Mouse (Mus musculus) skeletal muscle tissue, adult 2 months (tissue): ENCODE measurements around the gene Pglyrp1.
A peak's percentile ranks its signal among the peaks of the same experiment; 100 is the strongest.

ENCODE experiments used
- DNase-seq: peaks from one replicate; pipeline ENCODE4 v3.0.0-alpha.2; 2012; ENCODE audit warnings: low read depth, low spot score

Gene Pglyrp1

GRCm38 (mm10) chr7:18884745-18885422 is 13.8 kb downstream of the Pglyrp1 start:
- no peak for DNase-seq

DNA sequence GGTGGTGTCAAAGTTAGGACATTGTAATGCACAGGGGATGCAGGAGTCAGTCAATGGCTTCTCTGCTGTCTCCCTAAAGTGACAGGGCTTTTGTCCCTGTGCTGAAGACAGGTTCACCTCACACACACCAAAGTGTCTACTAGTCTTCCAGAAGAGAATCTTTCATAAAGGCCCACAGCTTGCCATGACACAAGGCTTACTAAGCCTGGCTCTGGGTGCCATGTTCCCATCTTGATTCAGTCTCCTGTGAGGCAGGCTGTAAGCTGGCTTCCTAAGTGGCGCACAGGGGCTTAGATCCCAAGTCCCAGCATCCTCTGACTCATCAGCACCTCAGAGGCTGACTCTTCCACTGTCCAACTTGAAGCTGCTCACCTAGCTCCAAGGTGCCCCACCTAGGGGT is 15.8 kb downstream of the Pglyrp1 start:
- DNase-seq: no peak

DNA sequence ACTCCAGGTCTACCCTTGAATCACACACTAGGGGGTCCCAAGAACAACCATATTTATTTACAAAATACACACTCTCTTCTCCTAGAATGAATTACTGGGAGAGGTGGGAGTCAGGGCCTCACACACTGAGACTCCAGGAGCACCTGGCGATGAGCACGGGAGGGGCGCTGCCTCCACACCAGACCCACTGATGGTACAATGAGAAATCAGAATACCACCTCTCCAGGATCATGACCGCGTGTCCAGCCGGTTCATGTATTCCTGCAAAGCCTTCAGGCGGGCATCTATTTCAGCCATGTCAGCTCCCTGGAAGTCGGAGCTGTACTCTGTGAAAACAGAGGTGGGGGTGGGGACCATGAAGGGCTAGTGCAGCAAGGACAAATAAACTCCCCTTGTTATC is 19.7 kb downstream of the Pglyrp1 start:
- DNase-seq: no peak

DNA sequence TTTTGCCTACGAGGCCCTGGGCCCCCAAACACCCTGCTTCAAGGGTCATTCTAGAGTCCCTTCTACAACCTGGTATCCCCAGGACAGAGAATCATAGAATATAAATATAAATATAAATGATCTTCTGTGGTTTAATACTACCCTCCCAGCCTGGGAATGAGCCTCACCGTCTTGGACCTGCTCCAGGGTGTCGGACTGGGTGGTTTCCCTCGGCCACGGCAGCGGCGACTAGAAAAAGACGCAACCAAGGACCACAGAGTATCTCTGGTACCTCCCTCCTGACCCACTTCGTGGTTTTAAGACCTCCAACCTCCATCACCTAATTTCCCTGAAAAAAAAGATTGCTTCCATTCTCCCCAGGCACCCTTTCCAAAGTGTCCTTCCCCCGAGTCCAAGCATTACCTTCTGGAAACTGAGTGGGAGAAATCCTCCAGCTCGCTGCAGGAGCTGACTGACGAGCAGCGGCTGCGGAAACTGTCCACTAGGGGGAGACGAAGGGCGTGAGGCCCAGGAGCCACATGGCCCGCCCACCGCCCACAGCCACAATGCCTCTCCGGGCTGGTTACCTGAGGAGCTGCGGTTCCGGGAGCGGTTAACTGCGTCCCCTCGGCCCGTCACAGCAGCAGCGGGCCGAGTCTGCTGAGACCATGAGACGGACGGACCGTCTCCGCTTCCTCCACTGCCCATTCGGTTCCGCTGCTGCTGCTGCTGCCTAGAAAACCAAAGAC is 20.9 kb downstream of the Pglyrp1 start:
- peak; percentile 39 for DNase-seq

DNA sequence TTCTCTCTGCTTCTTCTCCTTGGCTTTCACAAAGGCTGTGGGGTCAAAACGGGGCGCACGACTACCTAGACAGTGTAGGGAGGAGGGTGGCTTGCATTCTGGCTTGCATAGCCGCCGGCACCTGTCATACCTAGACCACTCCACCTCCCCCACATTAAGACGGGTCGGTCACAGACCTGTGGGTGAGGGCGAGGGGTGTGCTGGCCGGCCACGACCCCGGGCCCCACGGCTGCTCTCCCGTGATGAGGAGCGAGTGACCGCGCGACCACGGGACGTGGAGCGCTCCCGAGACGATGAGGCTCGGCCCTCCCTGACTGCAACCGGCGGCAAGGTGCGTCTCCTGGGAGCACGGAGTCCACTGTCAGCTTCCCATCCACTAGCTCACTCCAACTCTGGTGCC is 21.9 kb downstream of the Pglyrp1 start:
- no peak for DNase-seq

- no peak for DNase-seq
Measured at GRCm38 (mm10) chr7:18893651-18894430, 22.7 kb downstream of the Pglyrp1 start.

GRCm38 (mm10) chr7:18896536-18896935 is 25.4 kb downstream of the Pglyrp1 start:
- peak; percentile 30 for DNase-seq

GRCm38 (mm10) chr7:18900513-18900912 is 29.4 kb downstream of the Pglyrp1 start:
- DNase-seq: no peak

- DNase-seq: no peak
Measured at GRCm38 (mm10) chr7:18902486-18902885, 31.4 kb downstream of the Pglyrp1 start.

DNA sequence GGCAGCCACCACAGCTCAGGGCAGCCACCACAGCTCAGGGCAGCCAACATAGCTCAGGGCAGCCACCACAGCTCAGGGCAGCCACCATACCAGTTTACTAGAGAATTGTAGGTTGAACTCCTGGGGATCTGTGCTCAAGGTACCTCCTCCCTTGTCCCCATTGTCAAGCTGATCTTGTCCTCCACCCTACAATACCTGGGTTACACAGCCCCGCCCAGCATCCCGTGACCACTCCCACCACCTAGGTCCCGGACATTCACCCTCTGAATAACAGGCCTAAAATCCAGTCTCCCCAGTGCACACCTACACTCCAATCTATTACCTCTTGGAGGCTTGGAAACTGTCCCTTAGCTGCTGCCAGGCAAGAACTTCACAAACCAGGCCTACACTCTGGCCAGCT is 33.8 kb downstream of the Pglyrp1 start:
- no peak for DNase-seq

DNA sequence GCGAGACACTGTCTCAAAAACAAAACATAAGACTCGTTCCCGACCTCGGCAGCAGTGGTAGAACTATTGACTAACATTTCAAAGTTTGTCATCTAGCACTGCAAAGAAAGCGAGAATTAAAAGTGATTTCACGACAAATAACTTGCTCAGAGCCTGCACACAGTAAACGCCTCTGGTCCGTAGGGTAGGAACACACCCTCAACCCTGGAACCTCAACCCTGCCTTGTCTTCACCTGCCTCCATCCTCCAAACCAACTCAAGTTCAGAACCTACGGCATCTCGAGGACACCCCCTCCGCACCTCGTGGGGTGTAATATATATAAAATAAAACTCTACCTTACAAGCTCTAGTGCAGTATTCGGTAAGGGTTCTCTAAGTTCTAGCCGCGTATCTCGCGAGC is 38.7 kb downstream of the Pglyrp1 start:
- DNase-seq: no peak

DNA sequence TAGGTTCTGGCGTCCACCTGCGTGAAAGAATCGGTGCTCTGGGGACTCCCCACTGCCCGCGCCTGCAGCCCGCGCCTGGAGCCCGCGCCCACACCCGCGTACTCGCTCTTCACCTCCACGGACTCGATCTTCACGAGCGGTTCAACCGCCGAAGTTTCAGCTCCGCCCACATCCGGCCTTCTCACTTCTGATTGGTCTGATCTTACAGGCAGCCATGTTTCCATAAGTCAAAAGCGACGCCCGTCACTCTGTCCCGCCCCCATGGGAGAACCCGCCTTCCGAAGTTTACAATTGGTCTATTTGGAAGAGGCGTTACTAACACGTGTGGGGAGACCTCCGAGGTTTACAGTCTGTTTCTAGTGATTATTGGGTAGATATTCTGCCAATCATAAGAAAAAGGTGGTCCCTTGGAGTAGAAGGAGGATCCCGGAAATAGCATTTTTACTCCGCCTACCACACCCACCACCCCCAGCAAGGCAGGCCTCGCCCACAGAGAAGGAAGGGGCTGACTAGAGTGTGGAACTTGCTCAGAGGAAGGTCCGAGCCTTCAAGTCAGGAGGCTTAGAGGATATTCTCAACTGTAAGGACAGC is 39.2 kb downstream of the Pglyrp1 start, which contains the start of gene Ccdc61:
Gene Ccdc61, minus strand, starts transcription at position 175 of the 591 bp plus-strand sequence.
- peak; percentile 99 for DNase-seq

DNA sequence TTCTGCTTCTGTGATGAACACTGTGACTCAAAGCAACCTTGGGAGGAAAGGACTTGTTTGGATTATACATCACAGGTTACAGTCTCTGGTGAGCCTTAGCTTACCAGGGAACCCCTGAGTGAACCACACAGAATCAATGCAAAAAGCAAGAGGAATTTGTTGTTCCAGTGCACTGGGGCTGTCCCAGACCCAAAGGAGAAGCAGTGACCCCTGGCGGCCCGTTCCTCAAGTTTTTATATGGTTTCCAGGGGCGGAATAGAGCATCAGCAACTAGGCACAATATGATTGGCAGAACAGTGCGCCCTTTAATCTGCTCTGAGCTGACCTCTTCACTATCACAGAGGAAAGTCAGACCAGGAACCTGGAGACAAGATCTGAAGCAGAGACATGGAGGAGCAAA is 45.1 kb downstream of the Pglyrp1 start:
- no peak for DNase-seq

GRCm38 (mm10) chr7:18917931-18918330 is 46.8 kb downstream of the Pglyrp1 start:
- no peak for DNase-seq

- peak; percentile 23 for DNase-seq
Measured at GRCm38 (mm10) chr7:18921069-18921468, 49.9 kb downstream of the Pglyrp1 start.

- DNase-seq: no peak
Measured at GRCm38 (mm10) chr7:18922807-18923206, 51.7 kb downstream of the Pglyrp1 start.

GRCm38 (mm10) chr7:18923267-18923666 is 52.1 kb downstream of the Pglyrp1 start:
- DNase-seq: no peak

- DNase-seq: no peak
Measured at GRCm38 (mm10) chr7:18923711-18924191, 52.6 kb downstream of the Pglyrp1 start.

GRCm38 (mm10) chr7:18924321-18924720 is 53.2 kb downstream of the Pglyrp1 start:
- no peak for DNase-seq

DNA sequence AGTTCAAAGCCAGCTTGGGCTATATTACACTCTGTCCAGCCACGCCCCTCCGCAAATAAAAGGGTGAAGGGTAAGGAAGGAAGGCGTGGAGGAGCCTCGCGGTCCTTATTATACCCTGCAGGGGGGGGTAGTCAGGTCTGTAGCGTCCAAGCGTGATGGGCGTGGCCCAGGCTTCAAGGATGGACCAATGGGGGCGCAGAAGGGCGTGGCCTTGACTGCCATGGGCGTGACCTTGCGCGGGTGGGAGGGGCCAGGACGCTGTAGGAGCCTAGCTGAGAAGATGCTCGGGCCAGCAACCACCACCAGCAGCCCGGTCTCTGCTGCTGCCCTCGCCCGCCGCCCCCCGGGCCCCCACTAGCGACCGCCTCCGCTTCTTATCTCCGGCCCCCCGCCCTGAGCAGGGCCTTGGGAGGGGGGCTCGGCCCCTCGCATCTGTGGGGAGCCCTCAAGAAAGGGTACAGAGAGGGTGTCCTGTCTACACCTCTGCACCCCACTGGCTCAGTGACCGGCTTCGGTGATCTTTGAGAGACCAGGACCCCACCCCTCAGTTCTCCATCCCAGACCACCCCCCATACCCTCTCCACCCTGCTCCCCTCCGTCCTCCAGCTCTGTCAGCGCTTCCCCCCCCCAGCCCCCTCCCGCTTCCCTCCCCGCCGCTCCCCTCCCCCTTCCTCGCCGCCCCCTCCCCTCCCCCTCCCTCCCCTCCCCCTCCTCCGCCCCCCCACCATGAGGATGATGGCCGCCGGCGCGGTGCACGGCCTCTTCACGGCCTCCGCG is 54.2 kb downstream of the Pglyrp1 start, which contains the start of gene Nova2:
Gene Nova2, plus strand, starts transcription at position 727 of the 777 bp plus-strand sequence.
- peak; percentile 51 for DNase-seq
